Mouse (Mus musculus): Measurements from ENCODE around the gene Cda. TPM values are rescaled to one million over a fixed set of nuclear protein-coding genes. Genes with fewer than 3 reads are reported as not detected.

The Cda gene
- total and polyA plus RNA-seq, 3 experiments: 12.4 to 26.1 TPM; not detected in 1

GRCm38 (mm10) chr4:138335648-138336047 is 32.1 kb downstream of the Cda start:
- H3K27me3 ChIP-seq (ENCODE audit: control insufficient read depth in 1 of 2, insufficient read depth in 2 of 2, low read length in 2 of 2): no peaks in the 10 kb centered on the region; a peak in 1 of 4 replicates
- H3K9me3 ChIP-seq (replicated peaks; ENCODE audit: insufficient read depth, low read length): no peaks in the 10 kb centered on the region
- TF ChIP-seq MEF2A (IDR thresholded peaks at IDR 0.05; ENCODE audit: extremely low read depth, insufficient replicate concordance, low read depth, low read length, poor library complexity, severe bottlenecking) (no peak), USF1 (IDR thresholded peaks at IDR 0.05; ENCODE audit: low read depth, low read length) (no peak), USF2 (IDR thresholded peaks at IDR 0.05; ENCODE audit: borderline replicate concordance in 1 of 2, insufficient read depth in 1 of 2, low read depth in 1 of 2, low read length in 2 of 2) (no peak), CTCF (IDR thresholded peaks at IDR 0.05 in 2 of 3, conservative IDR thresholded peaks at IDR 0.05 in 1 of 3; ENCODE audit: control insufficient read depth in 1 of 3, insufficient read depth in 1 of 3, low read depth in 2 of 3, low read length in 3 of 3, poor library complexity in 1 of 3, severe bottlenecking in 1 of 3) (peak in 2 of 3 experiments; percentile 16 to 22; a peak in 3 of 6 replicates), POLR2AphosphoS5 (IDR thresholded peaks at IDR 0.05; ENCODE audit: borderline replicate concordance, low read depth, low read length) (no peak), POLR2AphosphoS2 (IDR thresholded peaks at IDR 0.05; ENCODE audit: low read length) (no peak), NRF1 (IDR thresholded peaks at IDR 0.05; ENCODE audit: insufficient read depth, low read depth, low read length, poor library complexity, severe bottlenecking) (no peak), MYC (IDR thresholded peaks at IDR 0.05; ENCODE audit: low read depth, low read length) (no peak), TBP (IDR thresholded peaks at IDR 0.05; ENCODE audit: low read depth, low read length) (no peak)
- no peak overlapping the region for H3K9ac ChIP-seq (ENCODE audit: control insufficient read depth, low read depth, low read length, poor library complexity, severe bottlenecking)
- H3K36me3 ChIP-seq (ENCODE audit: control insufficient read depth in 1 of 2, insufficient read depth in 2 of 2, low read length in 2 of 2): peaks cover 0 to 7% of the 10 kb centered on the region in 2 experiments; a peak in 2 of 4 replicates
- peaks cover 7 to 19% of the 10 kb centered on the region in 2 experiments; a peak in 3 of 4 replicates for H3K4me1 ChIP-seq (ENCODE audit: control insufficient read depth in 1 of 2, insufficient read depth in 2 of 2, low read length in 2 of 2)
- no peak overlapping the region for H3K27ac ChIP-seq (ENCODE audit: control insufficient read depth, low read depth, low read length)
- DNase-seq (ENCODE audit: low read depth, low spot score): no peak
- no peak overlapping the region for H3K4me3 ChIP-seq (ENCODE audit: control insufficient read depth in 1 of 2, insufficient read depth in 1 of 2, low read depth in 2 of 2, low read length in 2 of 2)
- H3K79me2 ChIP-seq (ENCODE audit: control insufficient read depth, insufficient read depth, low read length, poor library complexity): no peaks in the 10 kb centered on the region

- Histone ChIP-seq H3K9me3 (replicated peaks; ENCODE audit: insufficient read depth, low read length) (no peaks in the 10 kb centered on the region), H3K79me2 (ENCODE audit: control insufficient read depth, insufficient read depth, low read length, poor library complexity) (no peaks in the 10 kb centered on the region), H3K36me3 (ENCODE audit: control insufficient read depth in 1 of 2, insufficient read depth in 2 of 2, low read length in 2 of 2) (peaks cover 0 to 3% of the 10 kb centered on the region in 2 experiments; a peak in 2 of 4 replicates), H3K27me3 (ENCODE audit: control insufficient read depth in 1 of 2, insufficient read depth in 2 of 2, low read length in 2 of 2) (no peaks in the 10 kb centered on the region; a peak in 1 of 4 replicates), H3K4me1 (ENCODE audit: control insufficient read depth in 1 of 2, insufficient read depth in 2 of 2, low read length in 2 of 2) (peaks cover 2 to 13% of the 10 kb centered on the region in 2 experiments; a peak in 3 of 4 replicates), H3K4me3 (ENCODE audit: control insufficient read depth in 1 of 2, insufficient read depth in 1 of 2, low read depth in 2 of 2, low read length in 2 of 2) (no peak overlapping the region), H3K9ac (ENCODE audit: control insufficient read depth, low read depth, low read length, poor library complexity, severe bottlenecking) (no peak overlapping the region), H3K27ac (ENCODE audit: control insufficient read depth, low read depth, low read length) (no peak overlapping the region)
- no peak for DNase-seq (ENCODE audit: low read depth, low spot score)
- TF ChIP-seq POLR2AphosphoS5 (IDR thresholded peaks at IDR 0.05; ENCODE audit: borderline replicate concordance, low read depth, low read length) (no peak), ETS1 (IDR thresholded peaks at IDR 0.05; ENCODE audit: low read depth, low read length) (no peak), SIN3A (IDR thresholded peaks at IDR 0.05; ENCODE audit: low read length) (no peak)
Observed at GRCm38 (mm10) chr4:138335036-138335435, 32.8 kb downstream of the Cda start.

GRCm38 (mm10) chr4:138333135-138333534 is 34.7 kb downstream of the Cda start:
- Histone ChIP-seq H3K9ac (ENCODE audit: control insufficient read depth, low read depth, low read length, poor library complexity, severe bottlenecking) (no peak overlapping the region), H3K79me2 (ENCODE audit: control insufficient read depth, insufficient read depth, low read length, poor library complexity) (no peaks in the 10 kb centered on the region), H3K36me3 (ENCODE audit: control insufficient read depth in 1 of 2, insufficient read depth in 2 of 2, low read length in 2 of 2) (peaks cover 0 to 3% of the 10 kb centered on the region in 2 experiments; a peak in 2 of 4 replicates), H3K27ac (ENCODE audit: control insufficient read depth, low read depth, low read length) (no peak overlapping the region), H3K4me3 (ENCODE audit: control insufficient read depth in 1 of 2, insufficient read depth in 1 of 2, low read depth in 2 of 2, low read length in 2 of 2) (no peak overlapping the region), H3K4me1 (ENCODE audit: control insufficient read depth in 1 of 2, insufficient read depth in 2 of 2, low read length in 2 of 2) (peaks cover 2 to 11% of the 10 kb centered on the region in 2 experiments; a peak in 3 of 4 replicates), H3K9me3 (replicated peaks; ENCODE audit: insufficient read depth, low read length) (no peaks in the 10 kb centered on the region), H3K27me3 (ENCODE audit: control insufficient read depth in 1 of 2, insufficient read depth in 2 of 2, low read length in 2 of 2) (no peaks in the 10 kb centered on the region; a peak in 1 of 4 replicates)
- DNase-seq (ENCODE audit: low read depth, low spot score): no peak
- TF ChIP-seq RCOR1 (IDR thresholded peaks at IDR 0.05; ENCODE audit: low read depth, low read length): no peak
- TF ChIP-seq RAD21 (IDR thresholded peaks at IDR 0.05; ENCODE audit: low read depth, low read length): no peak
- TF ChIP-seq MYB (IDR thresholded peaks at IDR 0.05; ENCODE audit: low read depth, low read length): no peak
- TF ChIP-seq ZNF384 (IDR thresholded peaks at IDR 0.05; ENCODE audit: low read depth, low read length): no peak
- TF ChIP-seq MYC (IDR thresholded peaks at IDR 0.05; ENCODE audit: low read depth, low read length): no peak
- no peak for TF ChIP-seq ZMIZ1 (IDR thresholded peaks at IDR 0.05; ENCODE audit: low read depth, low read length)
- TF ChIP-seq ELF1 (IDR thresholded peaks at IDR 0.05; ENCODE audit: low read depth, low read length): no peak
- no peak for TF ChIP-seq TBP (IDR thresholded peaks at IDR 0.05; ENCODE audit: low read depth, low read length)
- no peak for TF ChIP-seq TAL1 (IDR thresholded peaks at IDR 0.05; ENCODE audit: low read length)
- TF ChIP-seq GATA1 (IDR thresholded peaks at IDR 0.05; ENCODE audit: low read depth, low read length): no peak

All from MEL (cell line).